Mouse (Mus musculus): ENCODE results near the gene Pla2g6.

DNA sequence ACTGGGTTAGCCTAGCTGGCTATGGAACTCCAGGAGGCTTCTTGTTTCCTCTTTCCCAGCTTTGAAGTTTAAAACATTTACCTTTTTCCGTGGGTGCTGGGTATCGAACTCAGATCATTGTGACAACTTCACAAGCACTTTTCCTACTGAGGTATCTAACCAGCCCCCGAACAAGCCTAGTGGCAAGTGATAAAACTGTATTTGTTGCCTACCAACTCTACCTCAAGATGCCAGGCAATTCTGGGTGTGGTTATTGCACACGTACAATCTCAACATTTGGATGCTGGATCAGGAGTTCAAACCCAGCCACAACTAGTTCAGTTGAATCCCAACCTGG lies 717 bp upstream of the Pla2g6 start:
- TF ChIP-seq CTCF (conservative IDR thresholded peaks at IDR 0.05; ENCODE audit: insufficient read depth, insufficient read length, low read depth, low read length) (no peak), POLR2A (IDR thresholded peaks at IDR 0.05; ENCODE audit: low read depth, low read length) (no peak)
